Mouse (Mus musculus) neural tube, embryonic 13.5 days (tissue): ENCODE data around the gene Cybb. TPM values are rescaled to one million over a fixed set of nuclear protein-coding genes. Genes with fewer than 3 reads are reported as not detected.

Experiments
- ATAC-seq: fragments of 200-750 bp; cut with Nextera tagmentation; 2 replicates; pipeline ENCODE4 v1.8.0; 2017; ENCODE audit warnings: low read depth, mild to moderate bottlenecking, moderate TSS enrichment, moderate library complexity
- H3K27ac ChIP-seq: fragments of 300-500 bp; sonication (generic); replicated peaks from 2 replicates; pipeline ENCODE4 v1.5.1; 2015; ENCODE audit warnings: moderate library complexity, mild to moderate bottlenecking, inconsistent platforms
- H3K27me3 ChIP-seq: fragments of 300-500 bp; sonication (generic); 2 replicates; pipeline ENCODE4 v1.6.1; 2015; ENCODE audit warnings: mild to moderate bottlenecking, inconsistent platforms
- H3K36me3 ChIP-seq: fragments of 300-500 bp; sonication (generic); 2 replicates; pipeline ENCODE4 v1.6.1; 2015; ENCODE audit warnings: mild to moderate bottlenecking, inconsistent platforms
- H3K4me1 ChIP-seq: fragments of 300-500 bp; sonication (generic); replicated peaks from 2 replicates; pipeline ENCODE4 v1.6.1; 2015; ENCODE audit warnings: inconsistent platforms
- H3K4me2 ChIP-seq: fragments of 300-500 bp; sonication (generic); 2 replicates; pipeline ENCODE4 v1.6.1; 2015; ENCODE audit warnings: inconsistent platforms, mild to moderate bottlenecking, moderate library complexity
- H3K4me3 ChIP-seq: fragments of 300-500 bp; sonication (generic); 2 replicates; pipeline ENCODE4 v1.5.1; 2015; ENCODE audit warnings: mild to moderate bottlenecking, inconsistent platforms
- H3K9ac ChIP-seq: fragments of 300-500 bp; sonication (generic); 2 replicates; pipeline ENCODE4 v1.6.1; 2015; ENCODE audit warnings: moderate library complexity, mild to moderate bottlenecking, inconsistent platforms
- H3K9me3 ChIP-seq: fragments of 300-500 bp; sonication (generic); 2 replicates; pipeline ENCODE4 v1.6.1; 2016; ENCODE audit warnings: inconsistent platforms
- WGBS: fragments of 180-500 bp; shearing (Covaris S2); methylation state at CpG from one replicate; pipeline ENCODE4 v1.1.7; 2015; 5-methylcytosine and 5-hydroxymethylcytosine counted together
- polyA plus RNA-seq: library from polyadenylated mRNA; unstranded; fragments of >200 nt; fragmentation: Nextera tagmentation; extraction: Ambion mirVana; gene quantifications from 2 replicates; pipeline ENCODE4 v1.2.1, GENCODE M21; 2015

Gene Cybb
- polyA plus RNA-seq, 1 experiment from 2014 or later = 1.4 TPM

- ATAC-seq = no peak
- Histone ChIP-seq H3K9me3 (no peaks in the 10 kb centered on the region), H3K27ac (no peak overlapping the region), H3K9ac (no peak overlapping the region), H3K4me1 (no peaks in the 10 kb centered on the region), H3K4me3 (no peak overlapping the region), H3K36me3 (no peaks in the 10 kb centered on the region), H3K4me2 (no peak overlapping the region), H3K27me3 (no peaks in the 10 kb centered on the region)
- 78% methylated on average over 4 of the region's 4 CpGs for WGBS
These were observed 27.1 kb downstream of the Cybb start for GRCm38 (mm10) chrX:9460387-9460930.

- H3K27me3 ChIP-seq = no peaks in the 10 kb centered on the region
- H3K4me3 ChIP-seq = no peak overlapping the region
- no peak overlapping the region for H3K4me2 ChIP-seq
- no peak overlapping the region for H3K9ac ChIP-seq
- no peaks in the 10 kb centered on the region for H3K36me3 ChIP-seq
- no peak overlapping the region for H3K27ac ChIP-seq
- no peak for ATAC-seq
- WGBS = 93% methylated on average over 5 of the region's 5 CpGs
- no peaks in the 10 kb centered on the region for H3K4me1 ChIP-seq
- no peaks in the 10 kb centered on the region for H3K9me3 ChIP-seq
These were observed 35.2 kb downstream of the Cybb start for GRCm38 (mm10) chrX:9452375-9452774.

- no peaks in the 10 kb centered on the region for H3K4me1 ChIP-seq
- no peak overlapping the region for H3K4me3 ChIP-seq
- no peaks in the 10 kb centered on the region for H3K27me3 ChIP-seq
- no peak overlapping the region for H3K4me2 ChIP-seq
- ATAC-seq = no peak
- no peaks in the 10 kb centered on the region for H3K9me3 ChIP-seq
- no peak overlapping the region for H3K27ac ChIP-seq
- no peak overlapping the region for H3K9ac ChIP-seq
- no peaks in the 10 kb centered on the region for H3K36me3 ChIP-seq
These were observed 40.3 kb downstream of the Cybb start for GRCm38 (mm10) chrX:9447284-9447683.

GRCm38 (mm10) chrX:9441102-9441501 is 46.5 kb downstream of the Cybb start:
- no peaks in the 10 kb centered on the region for H3K36me3 ChIP-seq
- no peak for ATAC-seq
- 62% methylated on average over 4 of the region's 4 CpGs for WGBS
- no peaks in the 10 kb centered on the region for H3K27me3 ChIP-seq
- H3K4me3 ChIP-seq = no peak overlapping the region
- no peak overlapping the region for H3K4me2 ChIP-seq
- H3K9ac ChIP-seq = no peak overlapping the region
- no peak overlapping the region for H3K27ac ChIP-seq
- no peaks in the 10 kb centered on the region for H3K4me1 ChIP-seq
- H3K9me3 ChIP-seq = no peaks in the 10 kb centered on the region

GRCm38 (mm10) chrX:9440556-9440955 is 47.0 kb downstream of the Cybb start:
- Histone ChIP-seq H3K27me3 (no peaks in the 10 kb centered on the region), H3K9me3 (no peaks in the 10 kb centered on the region), H3K4me3 (no peak overlapping the region), H3K9ac (no peak overlapping the region), H3K36me3 (no peaks in the 10 kb centered on the region), H3K4me2 (no peak overlapping the region), H3K27ac (no peak overlapping the region), H3K4me1 (no peaks in the 10 kb centered on the region)
- no peak for ATAC-seq
- 94% methylated on average over 4 of the region's 4 CpGs for WGBS

- no peak for ATAC-seq
- H3K27me3 ChIP-seq = no peaks in the 10 kb centered on the region
- no peaks in the 10 kb centered on the region for H3K9me3 ChIP-seq
- H3K4me3 ChIP-seq = no peak overlapping the region
- no peak overlapping the region for H3K27ac ChIP-seq
- WGBS = 95% methylated on average over 2 of the region's 2 CpGs
- H3K4me1 ChIP-seq = no peaks in the 10 kb centered on the region
- no peak overlapping the region for H3K4me2 ChIP-seq
- H3K36me3 ChIP-seq = no peaks in the 10 kb centered on the region
- H3K9ac ChIP-seq = no peak overlapping the region
These were observed 48.3 kb downstream of the Cybb start for GRCm38 (mm10) chrX:9439257-9439656.

- no peaks in the 10 kb centered on the region for H3K4me1 ChIP-seq
- H3K27ac ChIP-seq = no peak overlapping the region
- H3K9me3 ChIP-seq = no peaks in the 10 kb centered on the region
- ATAC-seq = no peak
- H3K27me3 ChIP-seq = no peaks in the 10 kb centered on the region
- no peak overlapping the region for H3K4me2 ChIP-seq
- H3K36me3 ChIP-seq = no peaks in the 10 kb centered on the region
- 87% methylated on average over 5 of the region's 5 CpGs for WGBS
- no peak overlapping the region for H3K4me3 ChIP-seq
- H3K9ac ChIP-seq = no peak overlapping the region
These were observed 73.7 kb downstream of the Cybb start for GRCm38 (mm10) chrX:9413889-9414288.

Other genes starting within 250 kb of the Cybb start
- not detected in 2 replicates for gene Gm14862, start 230.9 kb downstream of the Cybb start, polyA plus RNA-seq
- 2.7 and 3.5 TPM in 2 replicates for gene Xk, start 215.0 kb downstream of the Cybb start, polyA plus RNA-seq
- gene H2al1m, start 204.0 kb downstream of the Cybb start, polyA plus RNA-seq = not detected in 2 replicates
- not detected in 2 replicates for gene H2al1k, start 137.1 kb downstream of the Cybb start, polyA plus RNA-seq
- not detected in 2 replicates for gene H2al1o, start 84.6 kb upstream of the Cybb start, polyA plus RNA-seq
- gene Dynlt3, start 175.2 kb upstream of the Cybb start, polyA plus RNA-seq = 37.0 and 39.2 TPM in 2 replicates